Mouse (Mus musculus) bone marrow, adult 2 months (tissue): ENCODE results near the gene Rnf157. TPM values are rescaled to one million over a fixed set of nuclear protein-coding genes. Genes with fewer than 3 reads are reported as not detected.

Experiments
- H3K27ac ChIP-seq: fragments of 200-500 bp; 2 replicates; pipeline ENCODE4 v1.5.1; 2012; ENCODE audit warnings: low read depth, mild to moderate bottlenecking, control low read depth, inconsistent platforms, low read length; ENCODE audit not compliant: control insufficient read depth, poor library complexity, insufficient read depth
- H3K4me1 ChIP-seq: fragments of 200-500 bp; 2 replicates; pipeline ENCODE4 v1.6.1; 2011; ENCODE audit warnings: low read length; ENCODE audit not compliant: control insufficient read depth, insufficient read depth
- H3K4me3 ChIP-seq: fragments of 200-500 bp; replicated peaks from 2 replicates; pipeline ENCODE3; 2011; ENCODE audit warnings: mild to moderate bottlenecking, low read depth, low read length, control low read depth; ENCODE audit not compliant: control insufficient read depth
- CTCF ChIP-seq: fragments of 200-500 bp; IDR thresholded peaks from 2 replicates; pipeline ENCODE4 v1.5.1; 2011; ENCODE audit warnings: low read length, control low read depth; ENCODE audit not compliant: control insufficient read depth, insufficient read depth
- POLR2A ChIP-seq: fragments of 200-500 bp; IDR thresholded peaks from 2 replicates; pipeline ENCODE4 v1.6.1; 2011; ENCODE audit warnings: low read depth, mild to moderate bottlenecking, control low read depth, low read length, borderline replicate concordance; ENCODE audit not compliant: control insufficient read depth
- WGBS: fragments of 180-500 bp; shearing (Covaris S2); methylation state at CpG from one replicate; pipeline ENCODE4 v1.1.7; 2018; 5-methylcytosine and 5-hydroxymethylcytosine counted together
- polyA plus RNA-seq: library from polyadenylated mRNA; stranded (reverse); fragments of >200 nt; gene quantifications from 2 replicates; pipeline ENCODE4 v1.2.4, GENCODE M21; 2011; ENCODE audit warnings: low replicate concordance; ENCODE audit not compliant: missing spikeins, insufficient read depth, insufficient read length

Rnf157 gene
- polyA plus RNA-seq, 1 experiment, result 14.2 TPM

GRCm38 (mm10) chr11:116443935-116444334 lies 31.1 kb upstream of the Rnf157 start:
- WGBS, result 90% methylated on average over 6 of the region's 6 CpGs

GRCm38 (mm10) chr11:116443311-116443710 lies 30.5 kb upstream of the Rnf157 start:
- TF ChIP-seq POLR2A (no peak), CTCF (no peak)
- Histone ChIP-seq H3K4me1 (peaks cover 1% of the 10 kb centered on the region; the same call in 1 of the 2 replicates), H3K27ac (no peak overlapping the region), H3K4me3 (no peak overlapping the region)
- WGBS, result 90% methylated on average over 6 of the region's 6 CpGs

More at GRCm38 (mm10) chr11:116443935-116444334, 31.1 kb upstream of the Rnf157 start:
- no peak overlapping the region for H3K27ac ChIP-seq
- TF ChIP-seq CTCF (no peak), POLR2A (no peak)
- peaks cover 1% of the 10 kb centered on the region; the same call in 1 of the 2 replicates for H3K4me1 ChIP-seq
- no peak overlapping the region for H3K4me3 ChIP-seq

GRCm38 (mm10) chr11:116442867-116443177 lies 30.0 kb upstream of the Rnf157 start:
- no peak overlapping the region for H3K27ac ChIP-seq
- 87% methylated on average over 6 of the region's 6 CpGs for WGBS
- H3K4me3 ChIP-seq, result no peak overlapping the region
- TF ChIP-seq POLR2A (no peak), CTCF (no peak)
- H3K4me1 ChIP-seq, result peaks cover 1% of the 10 kb centered on the region; the same call in 1 of the 2 replicates

GRCm38 (mm10) chr11:116442129-116442866 lies 29.5 kb upstream of the Rnf157 start:
- TF ChIP-seq POLR2A (no peak), CTCF (no peak)
- WGBS, result 83% methylated on average over 15 of the region's 15 CpGs
- Histone ChIP-seq H3K27ac (no peak overlapping the region), H3K4me1 (peaks cover 1% of the 10 kb centered on the region; the same call in 1 of the 2 replicates), H3K4me3 (no peak overlapping the region)

- 64% methylated on average over 7 of the region's 7 CpGs for WGBS
- TF ChIP-seq POLR2A (no peak), CTCF (no peak)
- Histone ChIP-seq H3K4me3 (no peak overlapping the region), H3K27ac (no peak overlapping the region; the same call in 1 of the 2 replicates), H3K4me1 (no peaks in the 10 kb centered on the region; the same call in 1 of the 2 replicates)
Observed at GRCm38 (mm10) chr11:116440408-116441068, 27.7 kb upstream of the Rnf157 start.

- TF ChIP-seq CTCF, result no peak
- peak; percentile 17; the same call in 1 of the 2 replicates for TF ChIP-seq POLR2A
- peak overlapping the region; percentile 61 for H3K27ac ChIP-seq
- WGBS, result 61% methylated on average over 19 of the region's 19 CpGs
- no peaks in the 10 kb centered on the region; the same call in 1 of the 2 replicates for H3K4me1 ChIP-seq
- H3K4me3 ChIP-seq, result no peak overlapping the region
Observed at GRCm38 (mm10) chr11:116439269-116440240, 26.7 kb upstream of the Rnf157 start.

- 85% methylated on average over 11 of the region's 11 CpGs for WGBS
Observed at GRCm38 (mm10) chr11:116437541-116437940, 24.7 kb upstream of the Rnf157 start.

More at GRCm38 (mm10) chr11:116437541-116437940, 24.7 kb upstream of the Rnf157 start:
- peak overlapping the region; percentile 86 for H3K27ac ChIP-seq
- no peak for TF ChIP-seq CTCF
- no peak for TF ChIP-seq POLR2A
- no peak overlapping the region for H3K4me3 ChIP-seq
- H3K4me1 ChIP-seq, result peaks cover 2% of the 10 kb centered on the region; the same call in 1 of the 2 replicates
